Mouse (Mus musculus): ENCODE data around the gene Otud1.

The Otud1 gene

GRCm38 (mm10) chr2:19670851-19671688, 13.5 kb downstream of the Otud1 start:
- no peak for DNase-seq (ENCODE audit: low spot score in 2 of 2)

GRCm38 (mm10) chr2:19682997-19683396, 25.4 kb downstream of the Otud1 start:
- no peak for DNase-seq (ENCODE audit: low spot score in 2 of 2)

DNA sequence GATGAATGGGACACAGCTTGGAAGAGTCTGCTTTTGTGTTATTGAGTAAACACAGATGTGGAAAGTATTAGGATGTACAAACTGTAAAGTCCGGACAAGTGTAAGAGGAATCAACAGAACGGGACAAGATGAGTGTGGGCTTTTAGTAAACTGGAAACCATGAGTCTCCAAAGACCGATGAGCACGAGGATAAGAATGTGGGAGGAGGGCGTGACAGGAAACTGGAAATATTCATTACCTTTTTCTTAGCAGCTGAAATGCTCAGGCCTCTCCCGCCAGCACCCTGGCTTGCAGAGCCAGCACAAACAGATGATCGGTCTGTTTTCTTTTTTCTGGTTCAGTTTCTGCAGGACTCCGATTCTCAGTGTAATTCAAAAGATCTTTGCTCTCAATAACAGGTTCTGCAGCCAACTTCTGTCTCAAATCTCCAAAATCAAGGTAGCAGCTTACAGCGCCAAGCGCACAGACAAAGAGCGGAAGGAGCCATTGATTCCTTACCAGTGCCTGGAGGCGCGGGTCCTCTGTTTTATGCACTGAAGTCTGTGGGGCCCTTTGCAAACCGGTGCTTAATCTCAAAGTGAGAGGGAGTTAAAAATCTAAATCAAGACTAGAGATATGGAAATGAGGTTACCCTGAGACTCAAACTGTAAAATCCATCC, 28.1 kb downstream of the Otud1 start:
- no peak for DNase-seq (ENCODE audit: low spot score in 2 of 2)

GRCm38 (mm10) chr2:19690094-19690493, 32.5 kb downstream of the Otud1 start:
- no peak for DNase-seq (ENCODE audit: low spot score in 2 of 2)

GRCm38 (mm10) chr2:19699573-19700295, 42.2 kb downstream of the Otud1 start:
- no peak for DNase-seq (ENCODE audit: low spot score in 2 of 2)

- DNase-seq (ENCODE audit: low spot score in 2 of 2): no peak
Measured at GRCm38 (mm10) chr2:19701386-19701785, 43.8 kb downstream of the Otud1 start.

- peak in 1 of 2 experiments; percentile 24 for DNase-seq (ENCODE audit: low spot score in 2 of 2)
Measured at GRCm38 (mm10) chr2:19703020-19703613, 45.6 kb downstream of the Otud1 start.

DNA sequence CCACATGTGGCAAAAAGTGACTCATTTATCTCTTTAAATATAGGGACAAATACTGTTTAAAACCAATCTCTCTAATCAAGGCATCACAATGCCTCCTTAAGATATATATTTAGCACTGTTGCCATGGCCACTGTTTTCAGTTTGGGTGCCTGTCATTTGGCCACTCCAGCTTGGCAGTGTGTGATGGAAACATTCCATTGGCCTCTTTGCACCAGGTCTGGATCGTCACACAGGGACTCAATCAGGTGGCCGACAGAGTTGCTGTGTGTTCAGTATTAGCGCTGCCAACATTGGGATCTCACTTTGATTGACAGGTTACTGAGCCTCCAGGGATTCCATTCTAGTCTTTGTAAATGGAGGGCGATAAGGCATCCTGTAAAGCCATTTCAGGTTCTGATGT, 46.1 kb downstream of the Otud1 start:
- no peak for DNase-seq (ENCODE audit: low spot score in 2 of 2)

DNA sequence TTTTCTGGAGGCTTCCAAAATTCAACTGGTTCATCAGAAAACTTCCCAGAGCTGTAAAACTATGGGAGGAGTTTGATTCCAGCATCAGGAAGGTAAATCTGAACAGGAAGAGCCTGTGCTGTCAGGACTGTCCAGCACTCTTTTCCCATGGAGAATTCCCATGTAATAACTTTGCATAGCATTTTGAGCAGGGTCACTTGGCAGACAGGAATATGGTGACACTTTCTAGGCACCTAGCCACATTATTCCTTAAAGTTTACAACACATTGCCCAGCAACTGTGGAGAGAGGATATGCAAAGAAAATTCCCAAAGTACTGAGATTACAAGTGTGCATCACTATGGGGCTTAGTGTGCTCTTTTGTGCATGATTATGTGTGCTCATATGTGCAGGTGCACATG, 46.7 kb downstream of the Otud1 start:
- no peak for DNase-seq (ENCODE audit: low spot score in 2 of 2)

DNA sequence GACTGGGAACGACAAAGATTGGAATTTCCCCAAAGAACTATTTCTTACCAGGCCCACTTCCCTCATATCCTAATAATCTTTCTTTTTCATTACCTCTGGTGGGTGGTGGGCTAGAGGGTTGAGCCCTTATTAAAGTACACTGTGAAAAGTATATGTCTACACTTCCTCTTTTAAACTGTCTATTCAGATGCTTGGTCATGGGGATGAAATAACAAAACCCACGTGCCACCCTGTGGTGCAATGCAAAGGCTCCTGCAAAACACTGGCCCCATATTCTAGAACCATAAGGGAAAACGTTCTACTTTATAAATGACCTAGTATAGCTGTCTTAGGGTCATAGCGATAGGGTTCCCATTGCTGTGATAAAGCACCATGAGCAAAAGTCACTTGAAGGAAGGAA, 49.3 kb downstream of the Otud1 start:
- no peak for DNase-seq (ENCODE audit: low spot score in 2 of 2)

All from urinary bladder, postnatal 36 days (tissue).